Mouse (Mus musculus) right cerebral cortex, adult 18-20 months (tissue): ENCODE measurements around the gene Hspa2.
"Not testable (repeated sequence)": the region's sequence is repeated elsewhere in the genome, so short reads cannot be mapped to it uniquely, and the experiment has no call there.

Experiments
- DNase-seq: peaks from one replicate; pipeline ENCODE4 v3.0.0; 2022; ENCODE audit warnings: mixed read lengths

The Hspa2 gene

DNA sequence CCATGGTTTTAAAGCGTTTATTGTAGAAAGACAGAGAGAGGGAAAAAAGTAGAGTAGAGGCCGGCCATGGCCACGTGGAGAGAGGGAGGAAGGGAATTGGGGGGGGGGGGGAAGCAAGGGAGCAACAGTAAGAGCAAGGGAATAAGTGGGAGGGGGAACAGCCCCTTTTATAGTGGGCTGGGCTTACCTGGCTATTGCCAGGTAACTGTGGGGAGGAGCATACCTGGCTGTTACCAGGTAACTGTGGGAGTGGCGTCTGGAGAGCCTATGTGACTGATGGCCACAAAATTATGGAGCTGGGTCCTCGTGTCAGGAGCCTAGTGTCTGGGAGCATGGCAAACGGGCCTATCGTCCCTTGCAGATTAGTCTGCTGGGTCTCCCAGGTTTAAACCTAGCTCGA lies 31.6 kb downstream of the Hspa2 start:
- no peak for DNase-seq

GRCm38 (mm10) chr12:76443488-76443887 lies 39.5 kb downstream of the Hspa2 start:
- not testable (repeated sequence) for DNase-seq

GRCm38 (mm10) chr12:76444359-76444772 lies 40.4 kb downstream of the Hspa2 start:
- no peak for DNase-seq

GRCm38 (mm10) chr12:76444862-76445261 lies 40.9 kb downstream of the Hspa2 start:
- DNase-seq: no peak

DNA sequence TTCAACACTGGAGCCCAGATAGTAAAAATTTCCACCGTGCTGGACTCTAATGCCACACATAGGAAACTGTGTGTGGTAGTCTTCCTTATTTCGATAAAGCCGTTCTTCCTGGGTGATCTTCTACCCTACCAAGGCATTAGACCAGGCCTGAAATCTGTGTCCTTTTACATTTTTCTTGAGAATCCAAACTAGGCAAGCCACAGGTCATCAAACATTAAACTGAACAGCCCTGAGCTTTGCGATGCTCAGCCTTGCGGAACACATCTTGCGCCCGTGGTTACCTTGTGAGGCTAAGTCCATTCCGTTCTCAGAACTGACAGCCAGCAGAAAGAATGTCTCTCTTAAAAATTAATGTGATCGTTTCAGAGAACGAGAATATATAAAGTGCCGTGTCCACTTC lies 42.2 kb downstream of the Hspa2 start:
- DNase-seq: no peak

GRCm38 (mm10) chr12:76448127-76448526 lies 44.2 kb downstream of the Hspa2 start:
- no peak for DNase-seq

GRCm38 (mm10) chr12:76452203-76452602 lies 48.2 kb downstream of the Hspa2 start:
- no peak for DNase-seq
